Mouse (Mus musculus) gonadal fat pad, adult 2 months (tissue): Measurements from ENCODE around the gene Timm8b. TPM values are rescaled to one million over a fixed set of nuclear protein-coding genes. Genes with fewer than 3 reads are reported as not detected.
"Not testable (repeated sequence)": the region's sequence is repeated elsewhere in the genome, so short reads cannot be mapped to it uniquely, and the experiment has no call there.

Experiments
- DNase-seq: peaks from one replicate; pipeline ENCODE4 v3.0.0-alpha.2; 2012; ENCODE audit warnings: low read depth
- polyA plus RNA-seq: library from polyadenylated mRNA; depleted of rRNA; stranded (reverse); fragments of >200 nt; gene quantifications from 2 replicates; pipeline ENCODE4 v1.2.3, GENCODE M21; 2012; rRNA removed

Timm8b gene
- polyA plus RNA-seq, 1 experiment = 300 TPM

DNA sequence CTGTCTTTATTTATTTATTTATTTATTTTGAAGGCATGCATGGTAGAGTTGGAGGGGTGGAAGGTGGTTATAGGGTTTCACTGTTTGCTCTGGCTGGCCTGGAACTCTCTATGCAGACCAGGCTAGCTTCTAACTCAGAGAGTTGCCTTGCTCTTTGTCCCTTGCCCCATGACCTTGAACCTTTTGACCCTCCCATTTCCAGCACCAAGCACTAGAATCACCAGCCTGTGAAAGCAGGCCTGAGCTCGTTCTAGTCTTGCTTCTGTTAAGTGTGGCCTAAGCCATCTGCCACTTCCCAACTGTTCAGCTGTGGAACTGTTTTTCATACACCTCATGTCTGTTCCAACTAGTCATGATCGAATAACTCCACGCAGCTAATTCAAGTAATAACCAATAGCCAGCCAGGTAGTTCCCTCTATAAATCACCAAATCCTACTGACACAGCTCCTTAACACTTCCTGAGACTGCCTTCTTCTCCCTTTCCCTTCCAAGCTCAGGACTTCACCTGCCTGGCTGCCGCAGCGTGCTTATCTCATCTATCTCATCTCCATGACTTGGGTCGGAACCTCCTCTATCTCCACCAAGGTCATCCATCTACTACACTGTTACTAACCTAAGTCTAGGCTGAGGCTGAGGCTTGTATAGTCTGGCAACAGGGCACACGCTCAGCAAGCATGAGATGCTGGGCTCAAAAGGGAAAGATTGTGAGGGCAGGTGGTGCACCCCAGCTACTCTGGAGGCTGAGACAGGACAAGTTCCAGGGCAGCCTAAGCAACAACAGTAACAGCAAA is 1.5 kb upstream of the Timm8b start:
- no peak for DNase-seq

DNA sequence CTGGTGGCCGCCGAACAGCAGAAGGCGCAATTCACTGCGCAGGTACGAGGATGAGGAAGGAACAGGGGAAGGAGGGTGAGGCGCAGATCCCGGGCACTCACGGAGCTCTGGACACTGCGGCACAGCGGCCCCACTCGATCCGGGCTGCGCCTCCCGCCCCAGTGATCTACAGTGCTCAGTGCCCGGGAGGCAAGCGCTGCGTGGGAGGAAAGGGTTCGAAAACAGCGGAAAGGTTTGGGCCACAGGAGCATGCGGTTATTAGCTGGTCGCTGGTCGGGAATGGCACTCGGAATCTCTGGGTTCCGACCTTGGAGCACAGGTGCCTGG is 251 bp downstream of the Timm8b start:
- no peak for DNase-seq

DNA sequence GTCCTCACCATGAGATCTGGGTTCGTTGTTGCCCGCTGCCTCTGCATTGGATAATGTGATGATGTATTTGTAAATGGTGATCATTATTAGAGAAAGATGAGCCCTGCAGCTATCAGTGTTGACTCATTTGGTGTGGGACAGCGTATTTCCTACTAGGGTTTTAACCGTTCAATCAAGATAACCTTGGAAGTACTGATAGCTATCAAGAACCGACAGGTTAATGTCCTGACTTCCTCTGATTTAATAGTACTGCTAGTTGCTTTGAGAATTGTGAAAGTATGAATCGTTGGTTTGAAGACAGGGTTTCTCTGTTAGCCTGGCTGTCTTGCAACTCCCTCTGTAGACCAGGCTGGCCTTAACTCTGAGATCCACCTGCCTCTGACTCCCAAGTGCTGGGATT is 628 bp downstream of the Timm8b start:
- DNase-seq = no peak

DNA sequence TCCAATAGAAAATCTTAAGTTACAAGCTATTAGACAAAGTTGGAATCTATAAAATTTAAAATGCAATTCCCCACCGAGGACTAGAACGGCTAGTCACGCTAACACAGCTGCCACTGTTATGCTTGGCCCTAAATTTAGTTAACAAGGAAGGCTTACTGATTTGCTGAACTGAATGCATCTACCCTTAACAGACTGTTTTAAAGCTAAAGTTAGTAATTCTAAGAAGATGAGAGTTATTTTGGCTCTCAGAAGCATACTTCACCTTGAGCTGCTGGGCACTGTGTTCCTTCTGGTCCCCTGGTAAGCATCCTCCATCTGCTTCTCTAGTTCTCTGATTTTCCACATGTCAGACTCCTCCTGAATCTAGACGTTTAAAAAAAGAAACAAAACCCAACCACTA is 8.4 kb downstream of the Timm8b start:
- no peak for DNase-seq

DNA sequence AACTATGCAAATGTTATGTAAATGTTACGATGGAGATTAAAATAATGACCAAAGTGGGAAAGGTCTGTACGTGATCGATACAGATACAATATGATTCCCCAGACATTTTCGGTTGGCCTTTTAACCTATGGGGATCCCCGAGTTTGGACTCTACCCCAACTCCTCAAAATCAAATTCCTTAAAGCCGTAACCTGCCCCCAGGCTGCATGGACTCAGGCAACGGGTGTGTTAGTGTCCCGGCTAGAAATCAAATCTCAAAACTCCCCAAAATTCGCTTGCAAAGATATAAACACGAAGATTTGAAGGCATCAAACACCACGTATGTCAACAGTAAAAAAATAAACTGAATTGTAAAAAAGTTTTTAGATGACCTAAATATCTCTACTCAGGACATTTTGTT is 12.5 kb downstream of the Timm8b start:
- no peak for DNase-seq

DNA sequence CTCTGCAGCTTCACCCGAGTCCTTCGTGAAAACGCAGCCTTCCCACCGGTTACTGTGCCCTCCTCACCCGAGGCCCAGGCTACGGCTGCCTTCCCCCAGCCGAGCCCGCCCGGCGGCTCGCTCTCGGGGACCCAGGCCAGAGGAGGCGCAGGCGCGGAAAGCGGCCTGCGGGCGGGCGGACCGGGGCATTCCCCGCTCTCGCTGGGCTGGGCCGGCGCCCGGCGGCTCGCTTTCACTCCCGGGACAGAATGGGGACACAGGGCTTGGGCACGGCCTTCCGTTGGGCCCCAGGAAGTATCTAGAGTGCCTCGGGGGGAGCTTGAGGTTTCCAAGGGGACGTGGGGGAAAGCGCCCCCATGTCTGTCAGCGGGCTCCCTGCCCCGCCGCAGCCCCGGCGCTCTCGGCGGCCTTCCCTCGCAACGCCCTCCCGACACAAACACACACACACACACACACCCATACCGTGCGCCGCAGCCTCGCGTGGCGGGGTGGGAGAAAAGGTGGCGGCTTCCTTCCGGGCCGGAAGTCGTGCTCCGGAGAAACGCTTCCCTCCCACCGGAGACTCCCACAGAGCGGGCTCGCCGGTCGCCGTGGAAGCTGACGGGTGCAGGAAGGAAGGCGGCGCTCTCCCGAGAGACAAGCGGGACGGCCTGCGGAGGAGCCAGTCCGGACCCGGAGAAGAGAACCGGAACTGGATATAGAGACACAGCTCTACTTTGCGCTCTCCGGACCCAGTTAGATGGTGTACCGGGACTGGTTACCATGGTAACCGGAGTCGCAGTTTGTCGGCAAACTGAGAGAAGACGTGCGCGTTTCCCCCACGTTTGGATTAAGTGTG is 13.3 kb downstream of the Timm8b start, which contains the start of the genes Pih1d2 and Nkapd1:
Gene Pih1d2 (plus strand): TSS at position 556 of the 838 bp plus-strand sequence.
Gene Nkapd1 (minus strand): TSS at position 699 of the 838 bp plus-strand sequence.
- peak; percentile 31 for DNase-seq

DNA sequence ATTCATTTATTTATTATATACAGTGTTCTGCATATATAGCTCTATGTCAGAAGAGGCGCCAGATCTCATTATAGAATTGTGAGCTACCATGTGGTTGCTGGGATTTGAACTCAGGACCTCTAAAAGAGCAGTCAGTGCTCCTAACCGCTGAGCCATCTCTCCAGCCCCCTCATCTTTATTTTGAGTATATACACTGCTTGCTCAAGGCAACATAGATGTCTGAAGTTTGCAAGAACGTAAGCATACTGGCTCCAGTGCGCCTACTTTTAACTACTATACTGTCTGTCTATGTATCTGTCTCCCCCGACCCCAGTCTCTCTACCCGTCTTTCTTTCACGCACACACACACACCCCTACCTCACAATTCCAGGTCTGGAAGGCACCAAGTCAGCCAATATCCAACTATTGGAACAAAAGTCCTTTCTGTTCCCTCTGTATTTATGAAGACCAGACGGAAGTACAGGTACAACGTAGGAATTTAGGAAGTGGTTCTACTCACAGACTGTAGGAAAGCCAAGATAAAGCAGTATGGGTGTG is 14.2 kb downstream of the Timm8b start:
- DNase-seq = no peak

DNA sequence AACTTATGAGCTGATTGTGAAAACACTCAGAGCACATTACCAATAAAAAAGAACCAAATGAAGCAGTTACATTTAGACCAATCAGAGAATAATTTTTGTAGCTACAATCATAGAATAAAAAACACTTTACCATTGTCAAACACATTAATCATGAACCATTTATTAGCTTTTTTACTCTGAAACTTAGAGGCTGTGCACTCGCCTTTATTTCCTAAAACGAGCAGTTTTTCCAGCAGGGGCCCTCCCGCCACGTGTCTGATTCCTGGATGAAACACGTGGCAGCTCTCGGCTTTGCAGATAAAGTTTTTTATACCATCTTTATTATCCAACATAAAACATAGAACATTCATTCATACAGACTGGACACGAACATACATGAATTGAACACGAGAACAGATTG is 27.2 kb downstream of the Timm8b start:
- DNase-seq = not testable (repeated sequence)

DNA sequence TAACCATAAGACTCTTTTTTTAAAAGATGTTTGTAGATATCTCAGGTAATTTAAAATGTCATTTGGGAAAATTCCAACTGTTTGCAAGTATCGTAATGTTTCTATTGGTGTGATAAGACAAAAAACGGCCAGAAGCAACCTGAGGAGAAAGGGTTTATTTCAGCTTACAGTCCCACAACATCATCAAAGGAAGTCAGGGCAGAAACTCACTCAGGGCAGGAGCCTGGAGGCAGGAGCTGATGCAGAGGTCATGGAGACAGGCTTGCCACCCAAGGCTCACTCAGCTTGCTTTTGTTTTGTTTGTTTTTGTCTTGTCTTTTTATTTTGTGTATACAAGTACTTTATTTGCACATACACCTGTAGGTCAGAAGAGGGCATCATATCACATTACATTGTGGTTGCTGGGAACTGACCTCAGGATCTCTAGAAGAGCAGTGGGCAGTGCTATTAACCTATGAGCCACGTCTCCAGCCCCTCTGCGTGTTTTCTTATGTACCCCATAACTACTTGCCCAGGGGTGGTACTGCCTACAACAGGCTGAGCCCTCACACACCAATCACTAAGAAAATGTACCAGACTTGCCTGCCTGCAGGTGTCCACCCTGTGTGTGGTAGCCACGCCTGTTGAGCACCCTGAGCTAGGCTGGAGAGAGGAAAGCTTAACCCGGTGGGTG is 28.4 kb downstream of the Timm8b start:
- DNase-seq = no peak

DNA sequence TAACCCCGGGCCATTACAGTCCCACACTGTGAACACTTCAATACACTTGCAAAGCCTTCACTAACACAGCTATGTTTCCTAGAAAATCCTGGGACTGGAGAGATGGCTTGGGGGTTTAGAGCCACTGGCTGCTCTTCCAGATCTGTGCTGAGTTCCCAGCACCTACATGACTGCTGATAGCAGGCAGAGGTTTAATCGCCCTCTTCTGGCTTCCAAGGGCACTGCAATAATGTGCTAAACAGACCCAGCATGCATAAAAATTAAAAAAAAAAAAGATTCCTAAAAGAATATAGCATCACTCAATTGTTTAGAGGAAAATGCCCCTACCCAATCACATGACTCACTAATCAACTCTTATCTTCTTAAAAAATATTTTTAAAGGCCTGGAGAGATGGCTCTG is 29.3 kb downstream of the Timm8b start:
- DNase-seq = no peak

DNA sequence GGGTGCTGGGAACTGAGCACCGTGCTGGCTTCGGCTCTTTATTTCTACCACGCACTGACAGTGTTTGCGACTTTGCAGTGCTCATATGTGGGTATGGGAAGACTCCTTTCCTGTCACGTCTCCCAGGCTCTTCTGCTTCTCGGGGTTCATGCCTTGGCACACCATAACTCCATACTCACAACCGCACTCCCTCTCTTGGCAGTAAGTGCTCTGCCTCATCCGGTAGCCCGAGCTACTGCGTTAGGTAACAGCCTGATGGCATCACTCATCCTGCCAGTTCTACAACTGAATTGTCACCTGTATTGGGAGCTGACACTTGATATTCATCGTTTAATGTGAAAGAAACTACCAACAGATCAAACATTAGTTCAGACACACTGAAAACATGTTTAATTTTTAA is 30.6 kb downstream of the Timm8b start:
- no peak for DNase-seq

DNA sequence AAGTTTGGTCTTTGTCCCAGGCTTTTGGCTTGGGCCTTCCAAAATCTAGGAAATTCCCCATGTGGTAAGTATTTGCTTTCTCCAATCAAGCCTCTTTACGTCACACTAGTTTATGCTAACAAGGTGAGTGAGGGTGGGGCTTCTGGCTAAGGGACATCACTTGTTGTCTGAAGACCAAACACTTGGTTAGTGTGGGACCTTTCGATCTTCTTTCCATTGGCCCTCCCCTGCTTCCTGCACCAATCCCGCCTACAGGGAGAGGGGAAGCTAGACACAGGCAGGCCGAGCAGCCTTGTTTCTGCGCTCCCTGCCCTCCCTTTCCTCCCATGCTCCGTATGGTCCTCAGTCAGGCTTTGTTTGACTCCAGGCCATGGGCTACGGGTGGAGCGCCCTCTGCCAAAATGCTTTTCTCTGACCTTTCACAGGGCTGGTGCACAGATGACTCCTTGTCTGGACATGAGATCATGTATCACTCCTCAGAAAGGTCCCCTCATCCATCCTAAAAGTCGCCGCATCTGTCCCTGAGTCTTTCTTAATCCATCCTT is 43.2 kb downstream of the Timm8b start:
- no peak for DNase-seq

DNA sequence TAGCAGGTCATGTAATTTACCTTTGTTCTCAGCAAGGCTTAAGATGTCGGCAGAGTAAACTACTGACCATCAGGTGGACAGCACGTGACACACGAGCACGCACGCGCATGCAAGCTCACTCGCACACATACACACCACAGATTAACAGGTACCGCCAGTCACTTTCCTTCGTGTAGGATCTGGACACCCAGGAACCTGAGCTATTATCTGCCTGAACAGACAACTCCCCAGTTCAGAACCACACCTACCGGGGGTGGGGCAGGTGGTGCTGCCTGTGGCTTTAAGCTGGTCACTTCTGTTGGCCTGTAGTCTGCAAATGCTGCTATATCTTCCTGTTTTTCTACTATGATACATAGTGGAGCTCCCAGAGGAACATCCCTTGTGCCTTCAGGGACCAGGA is 46.8 kb downstream of the Timm8b start:
- no peak for DNase-seq

Other genes with a start within 250 kb of the Timm8b start
- gene Plet1, start 109.4 kb upstream of the Timm8b start, polyA plus RNA-seq = 33.1 and 40.7 TPM in 2 replicates
- 50.6 and 51.6 TPM in 2 replicates for gene Pts, start 75.2 kb upstream of the Timm8b start, polyA plus RNA-seq
- gene Il18, start 49.1 kb upstream of the Timm8b start, polyA plus RNA-seq = 2.7 and 3.5 TPM in 2 replicates
- gene Bco2, start 48.7 kb upstream of the Timm8b start, polyA plus RNA-seq = 0.34 and 0.79 TPM in 2 replicates
- not detected in 2 replicates for gene Tex12, start 42.6 kb upstream of the Timm8b start, polyA plus RNA-seq
- gene Sdhd, start 98 bp upstream of the Timm8b start, polyA plus RNA-seq = 162 and 250 TPM in 2 replicates
- gene Pih1d2, start 13.4 kb downstream of the Timm8b start, polyA plus RNA-seq = 3.5 and 5.2 TPM in 2 replicates
- gene Nkapd1, start 13.6 kb downstream of the Timm8b start, polyA plus RNA-seq = 6.1 and 7.7 TPM in 2 replicates
- gene Dlat, start 55.9 kb downstream of the Timm8b start, polyA plus RNA-seq = 46.0 and 58.7 TPM in 2 replicates
- 2.5 and 3.3 TPM in 2 replicates for gene Dixdc1, start 135.6 kb downstream of the Timm8b start, polyA plus RNA-seq
- 22.3 and 24.6 TPM in 2 replicates for gene 2310030G06Rik, start 142.6 kb downstream of the Timm8b start, polyA plus RNA-seq
- 157 and 293 TPM in 2 replicates for gene Cryab, start 147.4 kb downstream of the Timm8b start, polyA plus RNA-seq
- gene Hspb2, start 148.4 kb downstream of the Timm8b start, polyA plus RNA-seq = 17.6 and 28.4 TPM in 2 replicates
- 6.3 TPM in 2 replicates for gene Fdxacb1, start 164.3 kb downstream of the Timm8b start, polyA plus RNA-seq
- gene Alg9, start 171.1 kb downstream of the Timm8b start, polyA plus RNA-seq = 38.9 and 55.4 TPM in 2 replicates
- gene 1110032A03Rik, start 171.6 kb downstream of the Timm8b start, polyA plus RNA-seq = 109 and 170 TPM in 2 replicates
- gene Ppp2r1b, start 241.4 kb downstream of the Timm8b start, polyA plus RNA-seq = 48.4 and 49.0 TPM in 2 replicates